In genomic region chr3:88629244-88629643, GRCm38 (mm10) we compare ENCODE assay signal across 10 mouse cellular contexts. TPM values are rescaled to one million over a fixed set of nuclear protein-coding genes. Genes with fewer than 3 reads are reported as not detected.
DNase-seq lines count a peak whose midpoint lies in the region; ATAC-seq and TF ChIP-seq lines count a peak whose summit lies in the region.
"Had no signal": no experiment of that assay in that cellular context is flagged by ENCODE, and none has a peak within 500 bp of the region (broad histone marks: within the 10 kb centered on the region; RNA-seq: fewer than 3 reads in every experiment).

No protein-coding gene starts in this region.

- H3K27ac ChIP-seq in heart, embryonic 11.5 days (ENCODE audit: low read depth, low read length) = peak overlapping the region; percentile 25
- H3K27ac ChIP-seq in lung, embryonic 15.5 days = peak overlapping the region; percentile 53
- H3K27ac ChIP-seq: hindbrain, embryonic 14.5 days had no signal

- no peak for ATAC-seq in heart, embryonic 11.5 days (replicated peaks; ENCODE audit: insufficient number of reproducible peaks, low FRiP score, low TSS enrichment)
- ATAC-seq in lung, embryonic 15.5 days (ENCODE audit: borderline replicate concordance, extremely low read depth, low FRiP score, low TSS enrichment) = no peak
- no peak for ATAC-seq in erythroid progenitor cell, adult 5-6 weeks (replicated peaks; ENCODE audit: low FRiP score, poor library complexity, severe bottlenecking)

- peaks cover 34% of the 10 kb centered on the region for H3K36me3 ChIP-seq in heart, embryonic 11.5 days (ENCODE audit: control insufficient read depth, insufficient read depth, low read length)
- peaks cover 53% of the 10 kb centered on the region for H3K36me3 ChIP-seq in lung, embryonic 15.5 days

- no peak overlapping the region for H3K9ac ChIP-seq in heart, embryonic 11.5 days (ENCODE audit: low read depth, low read length)
- H3K9ac ChIP-seq in lung, embryonic 15.5 days = no peak overlapping the region
- H3K9ac ChIP-seq: hindbrain, embryonic 14.5 days had no signal

- H3K4me2 ChIP-seq in heart, embryonic 11.5 days = no peak overlapping the region
- H3K4me2 ChIP-seq in lung, embryonic 15.5 days = no peak overlapping the region
- H3K4me2 ChIP-seq: hindbrain, embryonic 14.5 days had no signal

- no peak for TF ChIP-seq POLR2A in lung, adult 2 months (IDR thresholded peaks at IDR 0.05; ENCODE audit: borderline replicate concordance, extremely low read depth, low read depth, low read length)

- no peak for TF ChIP-seq CTCF in lung, adult 2 months (IDR thresholded peaks at IDR 0.05; ENCODE audit: insufficient read depth, low read length)

- H3K4me3 ChIP-seq in heart, embryonic 11.5 days (ENCODE audit: low read depth, low read length) = no peak overlapping the region
- no peak overlapping the region for H3K4me3 ChIP-seq in lung, embryonic 15.5 days
- H3K4me3 ChIP-seq in lung, adult 2 months (replicated peaks; ENCODE audit: extremely low read depth, low read depth, low read length) = no peak overlapping the region

- peaks cover 73% of the 10 kb centered on the region for H3K4me1 ChIP-seq in heart, embryonic 11.5 days (ENCODE audit: control insufficient read depth, insufficient read depth, low read length)
- peaks cover 69% of the 10 kb centered on the region for H3K4me1 ChIP-seq in lung, embryonic 15.5 days
- peaks cover 59% of the 10 kb centered on the region for H3K4me1 ChIP-seq in lung, adult 2 months (ENCODE audit: control insufficient read depth, insufficient read depth, low read length)

- no peaks in the 10 kb centered on the region for H3K27me3 ChIP-seq in heart, embryonic 11.5 days (ENCODE audit: control insufficient read depth, insufficient read depth, low read length)
- no peaks in the 10 kb centered on the region for H3K27me3 ChIP-seq in lung, embryonic 15.5 days

- 68% methylated on average over 13 of the region's 13 CpGs for WGBS in heart, embryonic 11.5 days (ENCODE audit: insufficient replicate concordance)
- 69% methylated on average over 13 of the region's 13 CpGs for WGBS in lung, embryonic 15.5 days
- WGBS in lung, adult 2 months = 55% methylated on average over 13 of the region's 13 CpGs

- no peak for DNase-seq in heart, adult 18-20 months
- DNase-seq in lung, adult 2 months = no peak
- DNase-seq in layer of hippocampus, adult 8-10 months (ENCODE audit: low spot score in 2 of 2) = peak; percentile 86 to 88
- DNase-seq in right cerebral cortex, postnatal 14 days = peak; percentile 77
- DNase-seq in cerebellum, adult 9-11 months = no peak
- DNase-seq: lung, postnatal 10 days had no signal

- no peaks in the 10 kb centered on the region for H3K9me3 ChIP-seq in heart, embryonic 11.5 days (replicated peaks; ENCODE audit: control insufficient read depth, low read length)
- H3K9me3 ChIP-seq in lung, embryonic 15.5 days = no peaks in the 10 kb centered on the region

RNA-seq across cellular contexts. Expression of gene Arhgef2, which starts 23.5 kb away (rescaled TPM):
- polyA plus RNA-seq in heart, embryonic 11.5 days (2014; fragmentation: Nextera tagmentation; extraction: Ambion mirVana) = 91.4 and 102 TPM in 2 replicates
- 10 to 100 TPM; 32.3 to 32.9 TPM for total RNA-seq in heart, adult 18-20 months (2021)
- polyA plus RNA-seq in lung, embryonic 15.5 days (2015; fragmentation: Nextera tagmentation; extraction: Ambion mirVana) = 105 and 116 TPM in 2 replicates
- polyA plus RNA-seq in lung, adult 2 months (2012; rRNA removed) = 186 and 233 TPM in 2 replicates
- 100 to 1,000 TPM; 210 to 272 (median 257) TPM for total RNA-seq in layer of hippocampus, adult 8-10 months (2022)
- total RNA-seq in erythroid progenitor cell, adult 5-6 weeks (2015; ENCODE audit: low replicate concordance) = 17.7 and 23.9 TPM in 2 replicates
- 12.7 and 15.7 TPM in 2 replicates for total RNA-seq in erythroid progenitor cell, adult 5-6 weeks (2017; ENCODE audit: low replicate concordance)

RNA-seq across cellular contexts. Expression of gene Rxfp4, which starts 23.7 kb away (rescaled TPM):
- not detected in 2 replicates for polyA plus RNA-seq in heart, embryonic 11.5 days (2014; fragmentation: Nextera tagmentation; extraction: Ambion mirVana)
- total RNA-seq in heart, adult 18-20 months (2021) = not detected
- polyA plus RNA-seq in lung, embryonic 15.5 days (2015; fragmentation: Nextera tagmentation; extraction: Ambion mirVana) = not detected in 2 replicates
- polyA plus RNA-seq in lung, adult 2 months (2012; rRNA removed) = 0.41 and 0.76 TPM in 2 replicates
- total RNA-seq in layer of hippocampus, adult 8-10 months (2022) = not detected
- not detected in 2 replicates for total RNA-seq in erythroid progenitor cell, adult 5-6 weeks (2015; ENCODE audit: low replicate concordance)
- not detected in 2 replicates for total RNA-seq in erythroid progenitor cell, adult 5-6 weeks (2017; ENCODE audit: low replicate concordance)
- polyA plus RNA-seq: hindbrain, embryonic 14.5 days had no signal

RNA-seq across cellular contexts. Expression of gene Ssr2, which starts 53.6 kb away (rescaled TPM):
- polyA plus RNA-seq in heart, embryonic 11.5 days (2014; fragmentation: Nextera tagmentation; extraction: Ambion mirVana) = 206 and 229 TPM in 2 replicates
- 10 to 100 TPM; 60.8 to 65.5 TPM for total RNA-seq in heart, adult 18-20 months (2021)
- polyA plus RNA-seq in lung, embryonic 15.5 days (2015; fragmentation: Nextera tagmentation; extraction: Ambion mirVana) = 290 and 301 TPM in 2 replicates
- 139 and 188 TPM in 2 replicates for polyA plus RNA-seq in lung, adult 2 months (2012; rRNA removed)
- 10 to 100 TPM; 86.4 to 96.0 (median 90.1) TPM for total RNA-seq in layer of hippocampus, adult 8-10 months (2022)
- 97.7 and 101 TPM in 2 replicates for total RNA-seq in erythroid progenitor cell, adult 5-6 weeks (2015; ENCODE audit: low replicate concordance)
- total RNA-seq in erythroid progenitor cell, adult 5-6 weeks (2017; ENCODE audit: low replicate concordance) = 23.9 and 50.2 TPM in 2 replicates

RNA-seq across cellular contexts. Expression of gene Khdc4, which starts 56.4 kb away (rescaled TPM):
- 68.2 and 69.8 TPM in 2 replicates for polyA plus RNA-seq in heart, embryonic 11.5 days (2014; fragmentation: Nextera tagmentation; extraction: Ambion mirVana)
- total RNA-seq in heart, adult 18-20 months (2021) = 10 to 100 TPM; 25.7 to 26.3 TPM
- polyA plus RNA-seq in lung, embryonic 15.5 days (2015; fragmentation: Nextera tagmentation; extraction: Ambion mirVana) = 90.7 and 93.1 TPM in 2 replicates
- 46.7 and 51.4 TPM in 2 replicates for polyA plus RNA-seq in lung, adult 2 months (2012; rRNA removed)
- 10 to 100 TPM; 47.5 to 69.8 (median 54.1) TPM for total RNA-seq in layer of hippocampus, adult 8-10 months (2022)
- 56.9 and 69.2 TPM in 2 replicates for total RNA-seq in erythroid progenitor cell, adult 5-6 weeks (2015; ENCODE audit: low replicate concordance)
- total RNA-seq in erythroid progenitor cell, adult 5-6 weeks (2017; ENCODE audit: low replicate concordance) = 37.8 and 62.8 TPM in 2 replicates

Comparison
In these comparisons a context has a peak if more than half of its experiments do, and no peak if none do; other contexts are left out.
1. DNase-seq: peak in layer of hippocampus, adult 8-10 months (2 of 2) and right cerebral cortex, postnatal 14 days (single experiment); none in heart, adult 18-20 months (0 of 2), lung, adult 2 months (single experiment) and cerebellum, adult 9-11 months (single experiment).
2. RNA of gene Arhgef2, which starts 23.5 kb away (total RNA-seq): 210 to 272 TPM in layer of hippocampus, adult 8-10 months; 32.3 to 32.9 TPM in heart, adult 18-20 months and 12.7 to 23.9 TPM in erythroid progenitor cell, adult 5-6 weeks; every median in the first group is over 4 times any median in the second.